22 mouse cellular contexts compared by ENCODE assay signal in genomic region chr1:86691027-86691426, GRCm38 (mm10). TPM values are rescaled to one million over a fixed set of nuclear protein-coding genes. Genes with fewer than 3 reads are reported as not detected.
A peak's percentile ranks its signal among the peaks of the same experiment; 100 is the strongest.
DNase-seq lines count a peak whose midpoint lies in the region; ATAC-seq and TF ChIP-seq lines count a peak whose summit lies in the region.
"Had no signal": no experiment of that assay in that cellular context is flagged by ENCODE, and none has a peak within 500 bp of the region (broad histone marks: within the 10 kb centered on the region; RNA-seq: fewer than 3 reads in every experiment).

No protein-coding gene starts in this region.

- no peak overlapping the region for H3K4me3 ChIP-seq in forebrain, embryonic 14.5 days (ENCODE audit: low read depth, low read length)
- H3K4me3 ChIP-seq in forebrain, postnatal 0 days (ENCODE audit: low read depth, low read length), result no peak overlapping the region
- H3K4me3 ChIP-seq: embryonic facial prominence, embryonic 12.5 days; forebrain, embryonic 13.5 days had no signal

- ATAC-seq in forebrain, embryonic 14.5 days, result no peak
- ATAC-seq in forebrain, postnatal 0 days, result no peak
- ATAC-seq in megakaryocyte-erythroid progenitor cell, adult 5-6 weeks (replicated peaks; ENCODE audit: low FRiP score, low TSS enrichment, poor library complexity, severe bottlenecking), result no peak
- ATAC-seq: forebrain, embryonic 13.5 days; forebrain, embryonic 16.5 days had no signal

- WGBS in forebrain, embryonic 14.5 days, result 46% methylated on average over 5 of the region's 5 CpGs
- 29% methylated on average over 5 of the region's 5 CpGs for WGBS in forebrain, postnatal 0 days

- peak; percentile 23 for DNase-seq in adrenal gland, adult 2 months
- DNase-seq in adrenal gland, postnatal 4 days (ENCODE audit: low spot score in 2 of 2), result no peak
- peak; percentile 23 for DNase-seq in forebrain, embryonic 14.5 days (ENCODE audit: low spot score)
- no peak for DNase-seq in forebrain, postnatal 0 days
- DNase-seq in 416B (ENCODE audit: low read depth), result peak; percentile 69
- DNase-seq: adrenal gland, adult 8-10 months; adrenal gland, postnatal 14 days; adrenal gland, postnatal 36 days; cerebellum, adult 11 months; cerebellum, adult 18-20 months; cerebellum, adult 8-10 months; cerebellum, adult 9-11 months; cerebellum, postnatal 14 days; cerebellum, postnatal 36 days; embryo, embryonic 11 days had no signal

- H3K36me3 ChIP-seq in forebrain, embryonic 14.5 days (ENCODE audit: control insufficient read depth, insufficient read depth, low read length), result no peaks in the 10 kb centered on the region
- H3K36me3 ChIP-seq in forebrain, postnatal 0 days (ENCODE audit: insufficient read depth), result no peaks in the 10 kb centered on the region
- H3K36me3 ChIP-seq: embryonic facial prominence, embryonic 12.5 days had no signal

- no peak overlapping the region for H3K9ac ChIP-seq in forebrain, embryonic 14.5 days (ENCODE audit: low read length)
- H3K9ac ChIP-seq in forebrain, postnatal 0 days, result no peak overlapping the region
- H3K9ac ChIP-seq: embryonic facial prominence, embryonic 12.5 days; forebrain, embryonic 13.5 days had no signal

- no peaks in the 10 kb centered on the region for H3K9me3 ChIP-seq in forebrain, embryonic 14.5 days (replicated peaks; ENCODE audit: control insufficient read depth, low read length)
- H3K9me3 ChIP-seq in forebrain, postnatal 0 days (ENCODE audit: low read length), result no peaks in the 10 kb centered on the region
- H3K9me3 ChIP-seq: embryonic facial prominence, embryonic 12.5 days; forebrain, embryonic 13.5 days had no signal

- H3K4me1 ChIP-seq in forebrain, embryonic 14.5 days (ENCODE audit: control insufficient read depth, insufficient read depth, low read length), result no peaks in the 10 kb centered on the region
- H3K4me1 ChIP-seq in forebrain, postnatal 0 days (ENCODE audit: insufficient read depth), result no peaks in the 10 kb centered on the region; the same call in 1 of the 2 replicates
- H3K4me1 ChIP-seq: embryonic facial prominence, embryonic 12.5 days; forebrain, embryonic 13.5 days had no signal

- H3K27me3 ChIP-seq in forebrain, embryonic 14.5 days (replicated peaks; ENCODE audit: control insufficient read depth, insufficient read depth, low read length), result no peaks in the 10 kb centered on the region
- no peaks in the 10 kb centered on the region for H3K27me3 ChIP-seq in forebrain, postnatal 0 days (ENCODE audit: insufficient read depth, low read length)
- H3K27me3 ChIP-seq: embryonic facial prominence, embryonic 12.5 days; forebrain, embryonic 13.5 days had no signal

- no peak overlapping the region for H3K4me2 ChIP-seq in forebrain, embryonic 14.5 days (ENCODE audit: low read length)
- no peak overlapping the region for H3K4me2 ChIP-seq in forebrain, postnatal 0 days (ENCODE audit: low read depth)
- H3K4me2 ChIP-seq: embryonic facial prominence, embryonic 12.5 days; forebrain, embryonic 13.5 days had no signal

- H3K27ac ChIP-seq in forebrain, embryonic 14.5 days (ENCODE audit: low read depth, low read length), result no peak overlapping the region
- no peak overlapping the region for H3K27ac ChIP-seq in forebrain, postnatal 0 days (ENCODE audit: low read depth, low read length)
- H3K27ac ChIP-seq: embryonic facial prominence, embryonic 12.5 days; forebrain, embryonic 13.5 days had no signal

- no peak for TF ChIP-seq CTCF in forebrain, postnatal 0 days (IDR thresholded peaks at IDR 0.05; ENCODE audit: low read depth)

RNA-seq across cellular contexts. Expression of gene Dis3l2, which starts 12.6 kb away (rescaled TPM):
- 10 to 100 TPM; 14.8 to 14.9 TPM for total RNA-seq in adrenal gland, adult 2 months (2021)
- polyA plus RNA-seq in adrenal gland, adult 2 months (2012; rRNA removed), result 8.4 and 11.2 TPM in 2 replicates
- total RNA-seq in adrenal gland, postnatal 4 days (2021), result 10 to 100 TPM; 25.6 to 26.0 TPM
- 32.2 and 35.3 TPM in 2 replicates for polyA plus RNA-seq in forebrain, embryonic 14.5 days (2014; fragmentation: Nextera tagmentation; extraction: Ambion mirVana)
- total RNA-seq in forebrain, postnatal 0 days (2014; rRNA removed), result 49.2 and 53.6 TPM in 2 replicates
- 31.7 and 35.0 TPM in 2 replicates for polyA plus RNA-seq in forebrain, postnatal 0 days (2015; fragmentation: Nextera tagmentation; extraction: Ambion mirVana)
- 33.2 and 36.8 TPM in 2 replicates for total RNA-seq in megakaryocyte-erythroid progenitor cell, adult 5-6 weeks (2014; fragmentation: Nextera tagmentation)
- total RNA-seq in megakaryocyte-erythroid progenitor cell, adult 5-6 weeks (2017), result 22.8 and 36.6 TPM in 2 replicates

RNA-seq across cellular contexts. Expression of gene Nppc, which starts 20.7 kb away (rescaled TPM):
- total RNA-seq in adrenal gland, adult 2 months (2021), result under 1 TPM in 1 of 2 experiments, not detected in 1; 0.55 TPM
- 0.44 and 0.45 TPM in 2 replicates for polyA plus RNA-seq in adrenal gland, adult 2 months (2012; rRNA removed)
- total RNA-seq in adrenal gland, postnatal 4 days (2021), result not detected
- polyA plus RNA-seq in forebrain, embryonic 14.5 days (2014; fragmentation: Nextera tagmentation; extraction: Ambion mirVana), result 2.3 and 3.1 TPM in 2 replicates
- 5.7 and 6.3 TPM in 2 replicates for total RNA-seq in forebrain, postnatal 0 days (2014; rRNA removed)
- polyA plus RNA-seq in forebrain, postnatal 0 days (2015; fragmentation: Nextera tagmentation; extraction: Ambion mirVana), result 7.7 and 9.2 TPM in 2 replicates
- not detected in 2 replicates for total RNA-seq in megakaryocyte-erythroid progenitor cell, adult 5-6 weeks (2014; fragmentation: Nextera tagmentation)
- total RNA-seq in megakaryocyte-erythroid progenitor cell, adult 5-6 weeks (2017), result 0.70 and 0.80 TPM in 2 replicates
- total RNA-seq: adrenal gland, adult 8-10 months; adrenal gland, postnatal 36 days; common myeloid progenitor, adult 5-6 weeks; MEL had no signal
- polyA plus RNA-seq: C2C12 had no signal

Comparison
In these comparisons a context has a peak if more than half of its experiments do, and no peak if none do; other contexts are left out.
1. DNase-seq: peak in adrenal gland, adult 2 months (single experiment), forebrain, embryonic 14.5 days (single experiment) and 416B (single experiment); none in adrenal gland, postnatal 4 days (0 of 2) and forebrain, postnatal 0 days (single experiment).